Mouse (Mus musculus): ENCODE measurements around the gene Gm17409.

GRCm38 (mm10) chr2:58458820-58459371 lies 11.0 kb upstream of the Gm17409 start:
- TF ChIP-seq POLR2A (IDR thresholded peaks at IDR 0.05; ENCODE audit: borderline replicate concordance, insufficient read depth, low read length) (no peak), CTCF (IDR thresholded peaks at IDR 0.05; ENCODE audit: borderline replicate concordance, insufficient read depth, low read depth, low read length) (peak; percentile 67)

All from cerebellum, adult 2 months (tissue).